Mouse (Mus musculus) liver, embryonic 14.5 days (tissue): Measurements from ENCODE around the gene Rad51.

Experiments used
- CTCF ChIP-seq: IDR thresholded peaks from 2 replicates; pipeline ENCODE4 v1.5.1; 2016; ENCODE audit warnings: antibody characterized with exemption, low read depth, control low read depth
- EP300 ChIP-seq: IDR thresholded peaks from 2 replicates; pipeline ENCODE4 v1.6.1; 2016; ENCODE audit warnings: antibody characterized with exemption, low read depth

GRCm38 (mm10) chr2:119136346-119136898, 23.8 kb downstream of the Rad51 start:
- TF ChIP-seq CTCF, result no peak
- peak; percentile 83 for TF ChIP-seq EP300
